Mouse (Mus musculus) embryonic facial prominence, embryonic 12.5 days (tissue): ENCODE results near the gene Blcap. TPM values are rescaled to one million over a fixed set of nuclear protein-coding genes. Genes with fewer than 3 reads are reported as not detected.

Source experiments
- ATAC-seq: fragments of 200-750 bp; cut with Nextera tagmentation; 2 replicates; pipeline ENCODE4 v1.8.0; 2017; ENCODE audit not compliant: insufficient number of reproducible peaks, insufficient read depth, low FRiP score, low TSS enrichment
- H3K27ac ChIP-seq: fragments of 300-500 bp; sonication (generic); 2 replicates; pipeline ENCODE4 v1.5.1; 2016; ENCODE audit warnings: mild to moderate bottlenecking
- H3K27me3 ChIP-seq: fragments of 300-500 bp; sonication (generic); 2 replicates; pipeline ENCODE4 v1.6.1; 2016; ENCODE audit warnings: mild to moderate bottlenecking, moderate library complexity
- H3K36me3 ChIP-seq: fragments of 300-500 bp; sonication (generic); 2 replicates; pipeline ENCODE4 v1.6.1; 2016; ENCODE audit warnings: mild to moderate bottlenecking
- H3K4me1 ChIP-seq: fragments of 300-500 bp; sonication (generic); 2 replicates; pipeline ENCODE4 v1.6.1; 2016
- H3K4me2 ChIP-seq: fragments of 300-500 bp; sonication (generic); replicated peaks from 2 replicates; pipeline ENCODE4 v1.6.1; 2016; ENCODE audit warnings: mild to moderate bottlenecking, moderate library complexity
- H3K4me3 ChIP-seq: fragments of 300-500 bp; sonication (generic); 2 replicates; pipeline ENCODE4 v1.5.1; 2016; ENCODE audit warnings: mild to moderate bottlenecking
- H3K9ac ChIP-seq: fragments of 300-500 bp; sonication (generic); 2 replicates; pipeline ENCODE4 v1.6.1; 2016; ENCODE audit warnings: mild to moderate bottlenecking, moderate library complexity
- H3K9me3 ChIP-seq: fragments of 300-500 bp; sonication (generic); 2 replicates; pipeline ENCODE4 v1.6.1; 2016; ENCODE audit warnings: mild to moderate bottlenecking, moderate library complexity
- WGBS: fragments of 180-500 bp; shearing (Covaris S2); methylation state at CpG from one replicate; pipeline ENCODE4 v1.1.7; 2016; 5-methylcytosine and 5-hydroxymethylcytosine counted together
- polyA plus RNA-seq: library from polyadenylated mRNA; unstranded; fragments of >200 nt; fragmentation: Nextera tagmentation; extraction: Ambion mirVana; gene quantifications from 2 replicates; pipeline ENCODE4 v1.2.1, GENCODE M21; 2016

Gene Blcap
- polyA plus RNA-seq, 1 experiment from 2014 or later: 77.9 TPM

DNA sequence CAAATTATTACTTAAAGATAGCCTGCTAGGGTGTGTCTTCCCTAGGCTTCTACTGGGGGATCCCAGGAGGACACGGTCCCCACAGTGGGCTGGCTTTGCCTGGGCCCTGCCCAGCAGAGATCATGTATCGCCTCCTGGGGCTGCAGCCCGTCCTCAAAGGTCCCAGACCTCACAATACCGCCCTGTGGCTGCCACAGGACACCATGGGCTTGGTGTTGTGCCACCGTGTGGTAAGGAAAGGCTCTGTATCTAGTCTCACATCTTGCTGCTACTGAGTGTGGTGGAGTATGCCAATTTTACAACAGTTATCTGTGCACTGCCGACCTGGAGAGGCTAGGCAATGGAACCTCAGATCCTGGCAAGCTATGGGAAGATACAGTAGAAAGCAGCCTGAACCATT lies 12.6 kb downstream of the Blcap start:
- Histone ChIP-seq H3K27me3 (no peaks in the 10 kb centered on the region), H3K4me2 (no peak overlapping the region), H3K9ac (no peak overlapping the region), H3K36me3 (peaks cover 69% of the 10 kb centered on the region), H3K4me1 (peaks cover 43% of the 10 kb centered on the region), H3K4me3 (no peak overlapping the region), H3K27ac (no peak overlapping the region), H3K9me3 (peaks cover 45% of the 10 kb centered on the region)
- WGBS: 44% methylated on average over 6 of the region's 6 CpGs
- ATAC-seq: no peak

DNA sequence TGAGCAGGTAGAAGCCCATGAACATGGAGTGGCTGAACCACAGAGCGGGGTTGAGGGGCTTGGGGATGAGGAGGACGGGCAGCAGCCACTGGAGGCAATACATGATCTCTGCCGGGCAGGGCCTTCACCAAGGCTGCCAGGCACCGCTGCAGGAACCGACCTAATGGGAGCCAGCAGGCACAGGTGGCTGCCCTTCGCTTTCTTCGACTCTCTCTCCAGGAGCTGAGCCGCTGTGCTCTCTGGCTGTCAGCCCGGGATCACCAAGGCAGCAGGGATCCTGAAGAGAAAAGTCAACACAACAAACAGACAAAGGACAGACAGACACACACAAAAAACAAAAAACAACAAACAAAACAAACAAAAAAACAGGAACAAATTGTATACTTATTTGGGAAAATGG lies 13.0 kb downstream of the Blcap start:
- H3K27me3 ChIP-seq: no peaks in the 10 kb centered on the region
- no peak overlapping the region for H3K4me2 ChIP-seq
- no peak overlapping the region for H3K4me3 ChIP-seq
- H3K4me1 ChIP-seq: peaks cover 43% of the 10 kb centered on the region
- no peak overlapping the region for H3K9ac ChIP-seq
- H3K36me3 ChIP-seq: peaks cover 64% of the 10 kb centered on the region
- no peak for ATAC-seq
- H3K27ac ChIP-seq: no peak overlapping the region
- H3K9me3 ChIP-seq: peaks cover 45% of the 10 kb centered on the region
- WGBS: 69% methylated on average over 9 of the region's 9 CpGs

DNA sequence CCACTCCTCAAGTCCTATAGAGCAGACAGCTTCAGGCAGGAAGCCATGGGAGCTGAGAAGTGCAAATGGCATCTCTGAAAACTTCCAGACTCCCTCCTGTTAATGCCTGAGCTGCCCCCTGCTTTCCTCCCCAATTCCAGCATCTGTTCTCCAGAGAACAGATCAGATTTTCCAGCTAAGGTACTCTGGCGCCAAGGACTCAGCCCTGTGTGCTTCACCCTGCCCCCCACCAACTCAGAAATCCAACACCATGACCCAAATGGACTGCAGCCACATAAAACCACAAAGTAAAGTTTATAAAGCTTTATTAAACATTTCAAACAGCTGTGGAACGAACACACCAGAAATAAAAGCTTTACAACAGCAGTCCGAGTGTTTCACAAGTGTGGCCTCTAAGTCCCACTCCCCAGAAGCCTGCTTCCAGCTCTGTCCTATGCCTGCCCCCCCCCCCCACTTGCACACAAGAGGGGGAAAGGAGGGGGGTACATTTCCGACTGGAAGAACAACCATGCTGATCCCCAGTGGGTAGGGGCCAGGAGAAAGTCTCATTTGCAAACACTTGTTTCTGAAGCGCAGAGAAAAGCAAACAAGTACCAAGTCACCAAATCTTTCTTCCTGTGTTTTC lies 14.9 kb downstream of the Blcap start:
- peak overlapping the region; percentile 84 for H3K27ac ChIP-seq
- peaks cover 33% of the 10 kb centered on the region for H3K9me3 ChIP-seq
- peaks cover 47% of the 10 kb centered on the region for H3K36me3 ChIP-seq
- no peaks in the 10 kb centered on the region for H3K27me3 ChIP-seq
- peak; percentile 50; the same call in 1 of the 2 replicates for ATAC-seq
- no peak overlapping the region for H3K9ac ChIP-seq
- WGBS: 37% methylated on average over 5 of the region's 5 CpGs
- 0 out of 2 replicates have a peak overlapping the region, but pooled peaks have one; percentile 6 for H3K4me2 ChIP-seq
- H3K4me3 ChIP-seq: no peak overlapping the region
- peaks cover 49% of the 10 kb centered on the region for H3K4me1 ChIP-seq

DNA sequence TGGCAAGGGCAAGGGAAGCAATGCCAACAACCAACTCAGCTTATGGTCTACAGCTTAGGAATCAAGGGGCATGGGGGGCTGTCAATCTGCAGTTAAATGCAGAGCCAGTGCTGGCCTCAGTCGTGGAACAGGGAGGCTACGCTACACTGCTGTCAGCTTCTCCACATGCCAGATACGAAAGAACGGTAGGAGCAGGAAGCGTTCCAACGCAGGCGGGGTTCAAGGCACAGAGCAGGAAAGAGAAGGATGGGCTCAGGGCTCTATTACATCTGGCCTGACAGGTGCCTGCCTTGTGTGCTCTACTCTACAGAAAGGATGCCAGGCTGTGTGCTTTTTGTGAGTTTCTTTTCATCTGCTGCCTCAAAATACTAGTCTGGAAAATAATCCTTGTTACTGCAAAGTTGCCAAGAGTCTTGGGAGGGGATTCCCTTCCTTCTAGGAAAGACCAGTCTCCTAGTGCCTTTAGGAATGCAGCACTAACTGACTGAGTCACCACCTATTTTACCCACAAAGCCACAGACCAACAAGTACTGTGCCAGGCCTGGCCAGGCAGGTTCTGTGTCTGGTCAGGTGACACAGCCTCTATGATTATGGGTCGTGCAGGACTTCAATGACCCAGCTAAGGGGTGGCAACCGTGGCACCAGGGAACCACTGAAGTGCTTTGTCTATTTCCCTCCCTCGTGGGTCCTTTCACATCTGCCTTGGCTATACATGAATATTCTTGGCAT lies 18.8 kb downstream of the Blcap start:
- peaks cover 36% of the 10 kb centered on the region for H3K4me1 ChIP-seq
- 72% methylated on average over 10 of the region's 10 CpGs for WGBS

DNA sequence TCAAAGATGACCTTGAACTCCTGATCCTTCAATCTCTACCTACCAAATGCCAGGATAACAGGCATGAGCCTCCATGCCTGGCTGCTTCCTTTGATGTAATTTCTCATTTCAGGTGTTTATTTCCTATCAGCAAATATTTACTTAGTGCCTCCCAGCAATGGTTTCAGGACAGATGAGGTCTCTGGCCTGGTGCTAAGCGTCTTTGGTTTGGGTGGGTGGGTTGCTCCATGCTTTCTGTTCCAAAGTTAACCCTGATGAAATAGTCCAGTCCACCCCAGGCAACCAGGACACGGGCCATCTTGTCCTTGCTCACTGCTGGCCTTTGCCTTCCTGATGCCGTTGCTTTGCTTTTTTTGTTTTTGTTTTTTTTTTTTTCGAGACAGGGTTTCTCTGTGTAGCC lies 20.8 kb downstream of the Blcap start:
- Histone ChIP-seq H3K27me3 (no peaks in the 10 kb centered on the region), H3K27ac (no peak overlapping the region), H3K9ac (no peak overlapping the region), H3K4me2 (no peak overlapping the region), H3K4me1 (peaks cover 33% of the 10 kb centered on the region), H3K4me3 (no peak overlapping the region), H3K9me3 (no peaks in the 10 kb centered on the region), H3K36me3 (peaks cover 21% of the 10 kb centered on the region)
- ATAC-seq: no peak
- WGBS: 80% methylated on average over 4 of the region's 4 CpGs

More for the DNA sequence above, 18.8 kb downstream of the Blcap start:
- Histone ChIP-seq H3K27me3 (no peaks in the 10 kb centered on the region), H3K4me3 (no peak overlapping the region), H3K9me3 (no peaks in the 10 kb centered on the region), H3K36me3 (peaks cover 29% of the 10 kb centered on the region), H3K4me2 (no peak overlapping the region), H3K27ac (no peak overlapping the region), H3K9ac (no peak overlapping the region)
- no peak for ATAC-seq

DNA sequence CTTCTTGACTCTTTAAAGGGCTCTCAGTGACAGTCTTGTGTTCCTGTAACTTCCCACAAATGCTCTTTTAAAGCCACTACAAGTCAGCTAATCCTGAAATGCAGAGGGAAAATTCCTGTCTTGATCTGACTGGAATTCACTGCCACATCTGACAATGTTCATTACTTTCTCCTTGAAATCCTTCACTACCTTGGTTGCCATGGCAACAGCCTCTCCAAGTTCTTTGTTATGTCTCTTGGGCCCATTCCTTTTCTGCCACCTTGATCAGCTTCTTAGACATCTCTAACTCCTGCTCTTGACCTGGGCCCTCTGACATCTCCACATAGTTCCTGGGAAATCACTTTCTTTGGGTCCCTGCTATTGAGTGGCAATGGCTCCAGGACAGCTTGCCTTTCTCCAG lies 24.4 kb downstream of the Blcap start:
- Histone ChIP-seq H3K9me3 (no peaks in the 10 kb centered on the region), H3K4me2 (no peak overlapping the region), H3K4me3 (no peak overlapping the region), H3K36me3 (peaks cover 21% of the 10 kb centered on the region), H3K27me3 (no peaks in the 10 kb centered on the region), H3K9ac (no peak overlapping the region), H3K27ac (peak overlapping the region; percentile 52; the same call in 1 of the 2 replicates), H3K4me1 (peaks cover 29% of the 10 kb centered on the region)
- ATAC-seq: no peak

DNA sequence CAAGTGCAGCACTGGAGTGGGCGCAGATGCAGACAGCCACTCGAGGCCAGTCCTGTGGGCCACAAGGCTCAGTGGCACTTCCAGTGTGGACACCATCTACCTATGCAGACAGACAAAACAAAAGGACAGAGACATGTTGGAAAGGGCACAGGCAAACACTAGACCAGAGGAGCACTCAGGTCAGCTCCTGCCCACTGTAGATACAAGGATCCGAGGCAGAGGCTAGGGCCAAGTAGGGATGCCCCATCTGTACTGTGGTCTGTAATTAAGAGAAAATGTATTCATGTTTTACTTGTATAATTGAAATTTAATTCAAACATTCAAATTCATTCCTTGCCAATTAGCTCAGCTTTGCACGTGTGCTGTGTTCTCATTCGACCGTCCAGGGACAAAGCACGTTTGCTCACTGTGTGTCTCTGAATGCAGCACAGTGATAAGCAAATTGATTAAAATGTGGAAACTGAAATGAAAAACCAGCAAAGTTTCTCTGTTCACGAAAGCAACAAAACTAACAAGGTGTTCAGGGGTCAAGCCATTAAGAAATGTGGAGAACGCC lies 26.7 kb downstream of the Blcap start:
- H3K4me1 ChIP-seq: peaks cover 47% of the 10 kb centered on the region

DNA sequence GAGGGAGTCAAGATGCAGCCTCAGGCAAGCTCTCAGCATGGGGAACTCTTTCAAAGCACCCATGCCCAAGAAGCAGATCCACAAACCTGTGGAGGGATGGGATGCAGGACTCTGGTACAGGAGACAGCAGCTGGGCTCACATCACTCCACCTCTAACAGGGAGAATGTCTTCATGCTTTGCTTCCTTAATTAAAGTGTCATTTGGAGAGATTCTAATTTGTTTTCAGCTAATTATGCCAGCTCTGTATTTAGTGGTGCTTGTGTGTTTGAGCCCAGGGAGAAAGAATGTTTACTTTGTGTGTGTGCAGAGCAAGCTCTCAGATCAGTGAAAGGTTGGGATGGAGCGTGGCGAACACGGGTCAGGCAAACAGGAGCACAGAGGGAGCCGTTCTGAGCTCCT lies 28.7 kb downstream of the Blcap start:
- no peak overlapping the region for H3K4me2 ChIP-seq
- no peaks in the 10 kb centered on the region for H3K9me3 ChIP-seq
- no peaks in the 10 kb centered on the region for H3K27me3 ChIP-seq
- WGBS: 51% methylated on average over 4 of the region's 4 CpGs
- H3K9ac ChIP-seq: no peak overlapping the region
- ATAC-seq: no peak
- peaks cover 5% of the 10 kb centered on the region; the same call in 1 of the 2 replicates for H3K36me3 ChIP-seq
- H3K27ac ChIP-seq: peak overlapping the region; percentile 25; the same call in 1 of the 2 replicates
- peaks cover 54% of the 10 kb centered on the region for H3K4me1 ChIP-seq
- H3K4me3 ChIP-seq: no peak overlapping the region

More for the DNA sequence above, 26.7 kb downstream of the Blcap start:
- ATAC-seq: no peak
- Histone ChIP-seq H3K9ac (no peak overlapping the region), H3K27me3 (no peaks in the 10 kb centered on the region), H3K36me3 (peaks cover 20% of the 10 kb centered on the region), H3K27ac (no peak overlapping the region), H3K4me3 (no peak overlapping the region), H3K9me3 (no peaks in the 10 kb centered on the region), H3K4me2 (no peak overlapping the region)
- 76% methylated on average over 9 of the region's 9 CpGs for WGBS

DNA sequence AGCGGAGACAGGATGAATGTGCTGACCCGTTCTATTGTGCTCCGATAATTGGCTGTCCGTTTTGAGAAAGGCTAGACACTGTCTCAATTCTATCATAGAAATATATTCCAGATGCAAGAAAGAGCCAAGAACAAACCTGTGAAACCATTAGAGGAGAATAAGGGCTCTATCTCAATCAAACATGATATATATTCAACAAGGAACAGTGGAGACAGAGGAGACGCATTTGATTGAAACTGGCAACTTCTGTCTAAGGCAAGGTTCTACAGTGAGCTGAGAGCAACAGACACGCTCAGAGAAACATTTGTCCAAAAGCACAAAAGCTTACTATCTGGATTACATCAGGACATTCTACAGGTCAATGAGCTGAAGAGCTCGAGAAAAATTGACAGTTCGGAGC lies 29.4 kb downstream of the Blcap start:
- H3K4me1 ChIP-seq: peaks cover 58% of the 10 kb centered on the region
- WGBS: 44% methylated on average over 8 of the region's 8 CpGs

DNA sequence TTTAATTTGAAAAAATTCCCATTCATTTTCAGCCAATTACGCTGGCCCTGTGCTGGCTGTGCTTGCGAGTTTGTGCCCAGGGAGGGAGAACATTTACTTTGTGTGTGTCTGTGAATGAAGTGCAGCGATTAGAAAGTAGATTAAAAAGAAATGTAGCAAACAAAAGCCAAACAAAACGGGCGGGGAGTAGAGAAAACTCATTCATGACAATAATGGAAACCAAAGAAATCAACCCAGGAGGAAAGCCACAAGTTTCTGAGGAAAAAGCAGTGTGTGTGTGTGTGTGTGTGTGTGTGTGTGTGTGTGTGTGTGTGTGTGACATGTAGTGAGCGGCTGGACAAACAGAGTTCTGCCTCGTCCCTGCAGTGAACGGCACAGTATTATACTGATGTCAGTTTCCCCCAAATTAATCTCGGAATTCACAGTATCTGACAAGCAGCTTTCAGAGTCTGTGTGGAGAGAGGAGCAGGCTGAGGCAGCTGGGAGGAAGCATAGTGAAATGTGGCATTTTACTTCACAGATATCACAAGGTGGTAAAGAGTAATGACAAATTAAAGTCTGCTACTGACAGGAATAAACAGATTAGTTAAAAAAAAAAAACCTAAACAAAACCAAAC lies 30.0 kb downstream of the Blcap start:
- H3K36me3 ChIP-seq: no peaks in the 10 kb centered on the region
- H3K4me1 ChIP-seq: peaks cover 58% of the 10 kb centered on the region
- peak overlapping the region; percentile 68; the same call in 1 of the 2 replicates for H3K27ac ChIP-seq
- no peak overlapping the region for H3K4me2 ChIP-seq
- ATAC-seq: no peak
- no peaks in the 10 kb centered on the region for H3K9me3 ChIP-seq
- 41% methylated on average over 9 of the region's 9 CpGs for WGBS
- no peak overlapping the region for H3K4me3 ChIP-seq
- H3K27me3 ChIP-seq: no peaks in the 10 kb centered on the region
- no peak overlapping the region for H3K9ac ChIP-seq

More for the DNA sequence above, 29.4 kb downstream of the Blcap start:
- Histone ChIP-seq H3K4me3 (no peak overlapping the region), H3K36me3 (no peaks in the 10 kb centered on the region), H3K27me3 (no peaks in the 10 kb centered on the region), H3K27ac (peak overlapping the region; percentile 25; the same call in 1 of the 2 replicates), H3K9me3 (no peaks in the 10 kb centered on the region), H3K9ac (no peak overlapping the region), H3K4me2 (no peak overlapping the region)
- no peak for ATAC-seq

DNA sequence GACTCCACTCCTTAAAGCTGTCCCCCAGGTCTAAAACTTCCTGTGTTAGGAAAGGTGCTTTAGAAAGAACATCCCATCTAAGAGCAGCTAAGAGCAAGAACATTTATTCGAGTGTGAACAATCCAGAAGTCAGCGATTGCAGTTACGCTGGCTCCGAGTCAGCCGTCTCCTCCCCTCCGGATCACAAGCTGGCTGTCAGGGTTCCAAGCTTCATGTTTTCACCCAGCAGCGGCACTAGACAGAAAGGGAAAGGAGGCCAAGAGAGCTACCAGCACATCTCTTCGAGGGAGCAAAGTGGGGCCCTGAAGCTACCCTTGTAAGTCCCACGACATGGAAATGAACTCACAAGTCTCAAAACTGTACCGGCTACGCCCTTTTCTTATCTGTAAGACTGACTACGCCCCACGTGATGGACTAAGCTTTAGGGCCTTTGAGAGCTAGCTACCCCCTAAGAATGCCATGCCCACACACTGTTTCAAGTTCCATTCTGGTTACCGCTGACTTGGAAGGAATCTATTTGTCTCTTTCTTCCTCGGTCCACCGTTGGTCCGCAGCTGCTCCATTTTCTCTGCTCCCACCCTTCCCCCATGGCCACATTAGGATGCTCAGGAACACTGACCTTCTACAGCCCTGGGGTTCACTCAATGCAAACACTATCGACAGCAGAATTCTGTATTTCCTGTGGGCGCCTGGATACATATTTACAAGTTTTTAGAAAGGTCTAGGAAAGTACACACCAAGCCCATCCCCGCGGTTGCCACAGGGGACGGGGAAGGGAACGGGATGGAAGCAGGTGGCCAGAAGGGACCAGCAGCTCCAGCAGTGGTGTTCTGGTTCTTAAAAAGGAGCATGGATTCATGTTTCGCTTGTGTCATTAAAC lies 30.8 kb downstream of the Blcap start:
- H3K4me1 ChIP-seq: peaks cover 54% of the 10 kb centered on the region
- peak overlapping the region; percentile 68 for H3K27ac ChIP-seq
- no peaks in the 10 kb centered on the region for H3K9me3 ChIP-seq
- 66% methylated on average over 24 of the region's 24 CpGs for WGBS
- H3K9ac ChIP-seq: no peak overlapping the region
- no peak overlapping the region for H3K4me3 ChIP-seq
- no peaks in the 10 kb centered on the region for H3K36me3 ChIP-seq
- ATAC-seq: no peak
- no peak overlapping the region for H3K4me2 ChIP-seq
- no peaks in the 10 kb centered on the region for H3K27me3 ChIP-seq
